Mouse (Mus musculus) brain, embryonic 14.5 days (tissue): ENCODE data around the gene Cbfa2t3. TPM values are rescaled to one million over a fixed set of nuclear protein-coding genes. Genes with fewer than 3 reads are reported as not detected.
"Not testable (repeated sequence)": the region's sequence is repeated elsewhere in the genome, so short reads cannot be mapped to it uniquely, and the experiment has no call there.

Experiments used
- DNase-seq: peaks from one replicate; pipeline ENCODE4 v3.0.0-alpha.2; 2011; ENCODE audit warnings: low read depth
- CTCF ChIP-seq: fragments of 200-500 bp; IDR thresholded peaks from 2 replicates; pipeline ENCODE4 v1.5.1; 2012; ENCODE audit warnings: inconsistent platforms, mild to moderate bottlenecking, moderate library complexity, borderline replicate concordance; ENCODE audit not compliant: insufficient read depth, insufficient read length; ENCODE audit errors: extremely low read depth
- POLR2A ChIP-seq: fragments of 200-500 bp; IDR thresholded peaks from 2 replicates; pipeline ENCODE4 v1.6.1; 2012; ENCODE audit warnings: mild to moderate bottlenecking, inconsistent platforms, borderline replicate concordance; ENCODE audit not compliant: poor library complexity, insufficient read depth, insufficient read length, severe bottlenecking; ENCODE audit errors: extremely low read depth
- polyA plus RNA-seq: library from polyadenylated mRNA; depleted of rRNA; stranded (reverse); fragments of >200 nt; gene quantifications from 2 replicates; pipeline ENCODE4 v1.2.3, GENCODE M21; 2012

Gene Cbfa2t3
- polyA plus RNA-seq, 1 experiment = 30.2 TPM

- no peak for TF ChIP-seq CTCF
- no peak for TF ChIP-seq POLR2A
- DNase-seq = no peak
Observed at GRCm38 (mm10) chr8:122635878-122636802, 62.8 kb downstream of the Cbfa2t3 start.

GRCm38 (mm10) chr8:122633205-122633604 is 65.7 kb downstream of the Cbfa2t3 start:
- DNase-seq = no peak
- TF ChIP-seq CTCF (no peak), POLR2A (no peak)

- DNase-seq = not testable (repeated sequence)
Observed at GRCm38 (mm10) chr8:122632134-122632533, 66.8 kb downstream of the Cbfa2t3 start.

GRCm38 (mm10) chr8:122630696-122631095 is 68.2 kb downstream of the Cbfa2t3 start:
- DNase-seq = peak; percentile 34
- no peak for TF ChIP-seq CTCF
- TF ChIP-seq POLR2A = no peak

GRCm38 (mm10) chr8:122629388-122629787 is 69.5 kb downstream of the Cbfa2t3 start:
- TF ChIP-seq CTCF (no peak), POLR2A (no peak)
- no peak for DNase-seq

GRCm38 (mm10) chr8:122626896-122627295 is 72.0 kb downstream of the Cbfa2t3 start:
- DNase-seq = no peak
- no peak for TF ChIP-seq POLR2A
- TF ChIP-seq CTCF = no peak

- no peak for DNase-seq
- no peak for TF ChIP-seq CTCF
- TF ChIP-seq POLR2A = no peak
Observed at GRCm38 (mm10) chr8:122625811-122626210, 73.1 kb downstream of the Cbfa2t3 start.

GRCm38 (mm10) chr8:122624653-122625052 is 74.3 kb downstream of the Cbfa2t3 start:
- TF ChIP-seq POLR2A (no peak), CTCF (no peak)

GRCm38 (mm10) chr8:122623844-122624642 is 74.9 kb downstream of the Cbfa2t3 start:
- no peak for DNase-seq
- TF ChIP-seq POLR2A (no peak), CTCF (no peak)

More at GRCm38 (mm10) chr8:122624653-122625052, 74.3 kb downstream of the Cbfa2t3 start:
- DNase-seq = no peak

- DNase-seq = no peak
Observed at GRCm38 (mm10) chr8:122622727-122623126, 76.2 kb downstream of the Cbfa2t3 start, which contains the start of gene Pabpn1l. Pabpn1l (minus strand) TSS chr8:122622739.

GRCm38 (mm10) chr8:122620446-122620845 is 78.5 kb downstream of the Cbfa2t3 start:
- TF ChIP-seq CTCF (no peak), POLR2A (no peak)
- DNase-seq = no peak

More at GRCm38 (mm10) chr8:122622727-122623126, 76.2 kb downstream of the Cbfa2t3 start, which contains the start of gene Pabpn1l:
- TF ChIP-seq CTCF (no peak), POLR2A (no peak)
